In genomic region chr12:8774183-8774582, GRCm38 (mm10) we compare ENCODE assay signal across 14 mouse cellular contexts. TPM values are rescaled to one million over a fixed set of nuclear protein-coding genes. Genes with fewer than 3 reads are reported as not detected.
DNase-seq lines count a peak whose midpoint lies in the region; ATAC-seq lines count a peak whose summit lies in the region.
"Had no signal": no experiment of that assay in that cellular context is flagged by ENCODE, and none has a peak within 500 bp of the region (broad histone marks: within the 10 kb centered on the region; RNA-seq: fewer than 3 reads in every experiment).

No protein-coding gene starts in this region.

- H3K27ac ChIP-seq in kidney, embryonic 14.5 days (ENCODE audit: low read depth, low read length): no peak overlapping the region
- no peak overlapping the region for H3K27ac ChIP-seq in embryonic facial prominence, embryonic 13.5 days
- H3K27ac ChIP-seq in liver, embryonic 12.5 days: no peak overlapping the region
- H3K27ac ChIP-seq: hindbrain, embryonic 15.5 days; neural tube, embryonic 12.5 days had no signal

- DNase-seq in kidney, adult 9 months: no peak
- peak; percentile 44 for DNase-seq in adipocyte (ENCODE audit: low spot score)
- peak; percentile 48 for DNase-seq in lung, postnatal 36 days
- no peak for DNase-seq in right cerebral cortex, postnatal 4 days
- DNase-seq: cerebellum, adult 11 months; heart, adult 18-20 months; layer of hippocampus, adult 9-11 months; liver; right cerebral cortex, adult 18-20 months had no signal

- no peak overlapping the region for H3K4me3 ChIP-seq in kidney, embryonic 14.5 days (ENCODE audit: low read length)
- peak overlapping the region; percentile 94 for H3K4me3 ChIP-seq in embryonic facial prominence, embryonic 13.5 days
- H3K4me3 ChIP-seq in liver, embryonic 12.5 days: no peak overlapping the region

- 0 out of 2 replicates have a peak overlapping the region, but pooled peaks have one; percentile 1 for H3K9ac ChIP-seq in kidney, embryonic 14.5 days (ENCODE audit: low read depth, low read length)
- H3K9ac ChIP-seq in embryonic facial prominence, embryonic 13.5 days: peak overlapping the region; percentile 96; the same call in 1 of the 2 replicates
- H3K9ac ChIP-seq in liver, embryonic 12.5 days: no peak overlapping the region
- H3K9ac ChIP-seq: hindbrain, embryonic 15.5 days; neural tube, embryonic 12.5 days had no signal

- no peak for ATAC-seq in kidney, embryonic 14.5 days (ENCODE audit: low FRiP score, low TSS enrichment)
- no peak for ATAC-seq in embryonic facial prominence, embryonic 13.5 days (ENCODE audit: insufficient number of reproducible peaks, insufficient read depth, low FRiP score, low TSS enrichment, low read depth)
- no peak for ATAC-seq in liver, embryonic 12.5 days

- no peak overlapping the region for H3K4me2 ChIP-seq in kidney, embryonic 14.5 days (replicated peaks; ENCODE audit: low read depth, low read length)
- peak overlapping the region; percentile 81 for H3K4me2 ChIP-seq in embryonic facial prominence, embryonic 13.5 days
- H3K4me2 ChIP-seq in liver, embryonic 12.5 days: no peak overlapping the region

- no peaks in the 10 kb centered on the region for H3K27me3 ChIP-seq in kidney, embryonic 14.5 days (ENCODE audit: control insufficient read depth, insufficient read depth, low read length)
- H3K27me3 ChIP-seq in embryonic facial prominence, embryonic 13.5 days: no peaks in the 10 kb centered on the region
- H3K27me3 ChIP-seq in liver, embryonic 12.5 days (replicated peaks): peaks cover 38% of the 10 kb centered on the region
- H3K27me3 ChIP-seq: hindbrain, embryonic 15.5 days; neural tube, embryonic 12.5 days had no signal

- H3K4me1 ChIP-seq in kidney, embryonic 14.5 days (ENCODE audit: control insufficient read depth, insufficient read depth, low read length): peaks cover 12% of the 10 kb centered on the region; the same call in 1 of the 2 replicates
- peaks cover 62% of the 10 kb centered on the region for H3K4me1 ChIP-seq in embryonic facial prominence, embryonic 13.5 days
- peaks cover 69% of the 10 kb centered on the region for H3K4me1 ChIP-seq in liver, embryonic 12.5 days

- H3K36me3 ChIP-seq in kidney, embryonic 14.5 days (ENCODE audit: control insufficient read depth, insufficient read depth, low read length): no peaks in the 10 kb centered on the region
- no peaks in the 10 kb centered on the region for H3K36me3 ChIP-seq in embryonic facial prominence, embryonic 13.5 days
- no peaks in the 10 kb centered on the region for H3K36me3 ChIP-seq in liver, embryonic 12.5 days
- H3K36me3 ChIP-seq: hindbrain, embryonic 15.5 days; neural tube, embryonic 12.5 days had no signal

- no peaks in the 10 kb centered on the region for H3K9me3 ChIP-seq in kidney, embryonic 14.5 days (ENCODE audit: control insufficient read depth, low read length)
- H3K9me3 ChIP-seq in embryonic facial prominence, embryonic 13.5 days: no peaks in the 10 kb centered on the region
- no peaks in the 10 kb centered on the region for H3K9me3 ChIP-seq in liver, embryonic 12.5 days (replicated peaks)
- H3K9me3 ChIP-seq: hindbrain, embryonic 15.5 days; neural tube, embryonic 12.5 days had no signal

RNA-seq across cellular contexts. Expression of gene Sdc1, which starts 3.1 kb away (rescaled TPM):
- 41.9 and 57.3 TPM in 2 replicates for polyA plus RNA-seq in kidney, embryonic 14.5 days (2014; fragmentation: Nextera tagmentation; extraction: Ambion mirVana)
- 208 TPM in 2 replicates for polyA plus RNA-seq in embryonic facial prominence, embryonic 13.5 days (2015; fragmentation: Nextera tagmentation; extraction: Ambion mirVana)
- polyA plus RNA-seq in liver, embryonic 12.5 days (2016; fragmentation: Nextera tagmentation; extraction: Ambion mirVana): 27.7 and 30.2 TPM in 2 replicates

Comparison
In these comparisons a context has a peak if more than half of its experiments do, and no peak if none do; other contexts are left out.
1. DNase-seq: peak in adipocyte (single experiment) and lung, postnatal 36 days (single experiment); none in kidney, adult 9 months (single experiment) and right cerebral cortex, postnatal 4 days (single experiment).